Mouse (Mus musculus): ENCODE measurements around the gene Tmem131l. TPM values are rescaled to one million over a fixed set of nuclear protein-coding genes. Genes with fewer than 3 reads are reported as not detected.

Tmem131l gene
- polyA plus RNA-seq, 1 experiment from 2014 or later: 22.4 TPM

- Histone ChIP-seq H3K9ac (ENCODE audit: low read depth, low read length) (no peak overlapping the region), H3K4me2 (ENCODE audit: low read length) (no peak overlapping the region), H3K4me3 (replicated peaks; ENCODE audit: low read depth, low read length) (no peak overlapping the region), H3K4me1 (replicated peaks; ENCODE audit: insufficient read depth, low read length) (0 out of 2 replicates have a peak, but pooled peaks cover 4% of the 10 kb centered on the region), H3K9me3 (replicated peaks; ENCODE audit: low read length) (no peaks in the 10 kb centered on the region), H3K36me3 (ENCODE audit: insufficient read depth, low read length) (no peaks in the 10 kb centered on the region), H3K27ac (no peak overlapping the region), H3K27me3 (ENCODE audit: insufficient read depth, low read length) (no peaks in the 10 kb centered on the region)
- TF ChIP-seq CTCF (IDR thresholded peaks at IDR 0.05; ENCODE audit: low read depth): no peak
- DNase-seq (ENCODE audit: low spot score) (no peak), ATAC-seq (replicated peaks; ENCODE audit: low FRiP score, low read depth) (no peak)
- WGBS: 60% methylated on average over 9 of the region's 9 CpGs
Measured at GRCm38 (mm10) chr3:83995254-83995830, 44.6 kb downstream of the Tmem131l start.

GRCm38 (mm10) chr3:83994217-83994839 lies 45.6 kb downstream of the Tmem131l start:
- DNase-seq (ENCODE audit: low spot score): peak; percentile 64
- Histone ChIP-seq H3K36me3 (ENCODE audit: insufficient read depth, low read length) (no peaks in the 10 kb centered on the region), H3K27me3 (ENCODE audit: insufficient read depth, low read length) (no peaks in the 10 kb centered on the region), H3K9ac (ENCODE audit: low read depth, low read length) (no peak overlapping the region), H3K9me3 (replicated peaks; ENCODE audit: low read length) (no peaks in the 10 kb centered on the region), H3K27ac (no peak overlapping the region), H3K4me2 (ENCODE audit: low read length) (no peak overlapping the region), H3K4me1 (replicated peaks; ENCODE audit: insufficient read depth, low read length) (0 out of 2 replicates have a peak, but pooled peaks cover 4% of the 10 kb centered on the region), H3K4me3 (replicated peaks; ENCODE audit: low read depth, low read length) (no peak overlapping the region)
- peak; percentile 24; the same call in 1 of the 2 replicates for TF ChIP-seq CTCF (IDR thresholded peaks at IDR 0.05; ENCODE audit: low read depth)
- 27% methylated on average over 8 of the region's 8 CpGs for WGBS
- peak; percentile 88 for ATAC-seq (replicated peaks; ENCODE audit: low FRiP score, low read depth)

GRCm38 (mm10) chr3:83993089-83993516 lies 46.9 kb downstream of the Tmem131l start:
- no peak for TF ChIP-seq CTCF (IDR thresholded peaks at IDR 0.05; ENCODE audit: low read depth)
- Histone ChIP-seq H3K4me3 (replicated peaks; ENCODE audit: low read depth, low read length) (no peak overlapping the region), H3K27me3 (ENCODE audit: insufficient read depth, low read length) (no peaks in the 10 kb centered on the region), H3K9ac (ENCODE audit: low read depth, low read length) (no peak overlapping the region), H3K36me3 (ENCODE audit: insufficient read depth, low read length) (no peaks in the 10 kb centered on the region), H3K27ac (no peak overlapping the region), H3K4me2 (ENCODE audit: low read length) (no peak overlapping the region), H3K9me3 (replicated peaks; ENCODE audit: low read length) (no peaks in the 10 kb centered on the region), H3K4me1 (replicated peaks; ENCODE audit: insufficient read depth, low read length) (0 out of 2 replicates have a peak, but pooled peaks cover 4% of the 10 kb centered on the region)
- WGBS: 80% methylated on average over 8 of the region's 8 CpGs
- no peak for ATAC-seq (replicated peaks; ENCODE audit: low FRiP score, low read depth)
- no peak for DNase-seq (ENCODE audit: low spot score)

- Histone ChIP-seq H3K4me3 (replicated peaks; ENCODE audit: low read depth, low read length) (no peak overlapping the region), H3K9me3 (replicated peaks; ENCODE audit: low read length) (no peaks in the 10 kb centered on the region), H3K4me2 (ENCODE audit: low read length) (no peak overlapping the region), H3K4me1 (replicated peaks; ENCODE audit: insufficient read depth, low read length) (0 out of 2 replicates have a peak, but pooled peaks cover 4% of the 10 kb centered on the region), H3K9ac (ENCODE audit: low read depth, low read length) (no peak overlapping the region), H3K27ac (no peak overlapping the region), H3K27me3 (ENCODE audit: insufficient read depth, low read length) (no peaks in the 10 kb centered on the region), H3K36me3 (ENCODE audit: insufficient read depth, low read length) (no peaks in the 10 kb centered on the region)
- 75% methylated on average over 8 of the region's 8 CpGs for WGBS
- ATAC-seq (replicated peaks; ENCODE audit: low FRiP score, low read depth) (no peak), DNase-seq (ENCODE audit: low spot score) (no peak)
- peak; percentile 15; the same call in 1 of the 2 replicates for TF ChIP-seq CTCF (IDR thresholded peaks at IDR 0.05; ENCODE audit: low read depth)
Measured at GRCm38 (mm10) chr3:83991691-83992524, 48.1 kb downstream of the Tmem131l start.

GRCm38 (mm10) chr3:83988214-83988613 lies 51.8 kb downstream of the Tmem131l start:
- H3K9me3 ChIP-seq (replicated peaks; ENCODE audit: low read length): no peaks in the 10 kb centered on the region
- H3K4me1 ChIP-seq (replicated peaks; ENCODE audit: insufficient read depth, low read length): no peaks in the 10 kb centered on the region
- no peak overlapping the region for H3K4me3 ChIP-seq (replicated peaks; ENCODE audit: low read depth, low read length)
- H3K27ac ChIP-seq: no peak overlapping the region
- H3K27me3 ChIP-seq (ENCODE audit: insufficient read depth, low read length): no peaks in the 10 kb centered on the region
- ATAC-seq (replicated peaks; ENCODE audit: low FRiP score, low read depth): no peak
- no peaks in the 10 kb centered on the region for H3K36me3 ChIP-seq (ENCODE audit: insufficient read depth, low read length)
- no peak for TF ChIP-seq CTCF (IDR thresholded peaks at IDR 0.05; ENCODE audit: low read depth)
- H3K4me2 ChIP-seq (ENCODE audit: low read length): no peak overlapping the region
- H3K9ac ChIP-seq (ENCODE audit: low read depth, low read length): no peak overlapping the region
- no peak for DNase-seq (ENCODE audit: low spot score)
- 29% methylated on average over 4 of the region's 4 CpGs for WGBS

- H3K9me3 ChIP-seq (replicated peaks; ENCODE audit: low read length): no peaks in the 10 kb centered on the region
- H3K4me2 ChIP-seq (ENCODE audit: low read length): no peak overlapping the region
- H3K4me3 ChIP-seq (replicated peaks; ENCODE audit: low read depth, low read length): no peak overlapping the region
- WGBS: 79% methylated on average over 8 of the region's 8 CpGs
- TF ChIP-seq CTCF (IDR thresholded peaks at IDR 0.05; ENCODE audit: low read depth): no peak
- no peaks in the 10 kb centered on the region for H3K36me3 ChIP-seq (ENCODE audit: insufficient read depth, low read length)
- DNase-seq (ENCODE audit: low spot score): no peak
- H3K4me1 ChIP-seq (replicated peaks; ENCODE audit: insufficient read depth, low read length): no peaks in the 10 kb centered on the region
- H3K9ac ChIP-seq (ENCODE audit: low read depth, low read length): no peak overlapping the region
- no peak for ATAC-seq (replicated peaks; ENCODE audit: low FRiP score, low read depth)
- H3K27ac ChIP-seq: no peak overlapping the region
- no peaks in the 10 kb centered on the region for H3K27me3 ChIP-seq (ENCODE audit: insufficient read depth, low read length)
Measured at GRCm38 (mm10) chr3:83987533-83988112, 52.4 kb downstream of the Tmem131l start.
